Mouse (Mus musculus): ENCODE results near the gene Ksr2. TPM values are rescaled to one million over a fixed set of nuclear protein-coding genes. Genes with fewer than 3 reads are reported as not detected.

Ksr2 gene
- polyA plus RNA-seq, 1 experiment from 2014 or later, result 0.15 TPM

DNA sequence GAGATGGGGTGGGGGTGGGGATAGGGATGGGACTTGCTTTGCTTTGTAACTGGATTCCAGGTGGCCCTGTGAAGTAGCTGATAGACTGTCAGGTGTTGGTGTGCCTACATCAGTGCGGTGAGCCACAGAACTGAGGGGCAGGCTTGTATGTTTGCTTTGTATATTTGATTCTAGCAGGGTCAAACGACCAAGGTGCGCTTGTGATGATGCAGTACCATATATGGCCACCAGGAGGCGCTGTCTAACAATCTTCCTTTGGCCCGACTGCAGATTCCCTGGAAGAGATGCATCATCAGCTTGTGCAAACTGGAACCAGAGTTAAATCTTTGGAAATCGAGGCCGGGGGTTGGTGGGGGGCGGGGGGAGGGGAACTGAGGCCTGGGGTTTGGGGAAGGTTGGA is 102.8 kb downstream of the Ksr2 start:
- Histone ChIP-seq H3K9ac (no peak overlapping the region), H3K27ac (no peak overlapping the region), H3K4me2 (replicated peaks) (no peak overlapping the region), H3K4me1 (peaks cover 4% of the 10 kb centered on the region), H3K4me3 (no peak overlapping the region), H3K9me3 (no peaks in the 10 kb centered on the region), H3K36me3 (no peaks in the 10 kb centered on the region), H3K27me3 (peaks cover 3% of the 10 kb centered on the region; the same call in 1 of the 2 replicates)
- peak; percentile 5; the same call in 1 of the 2 replicates for ATAC-seq (ENCODE audit: low FRiP score, low read depth)
- 6% methylated on average over 8 of the region's 8 CpGs for WGBS

- no peak for ATAC-seq (ENCODE audit: low FRiP score, low read depth)
- no peak overlapping the region for H3K27ac ChIP-seq
- 26% methylated on average over 4 of the region's 4 CpGs for WGBS
Observed at GRCm38 (mm10) chr5:117519858-117520495, 106.2 kb downstream of the Ksr2 start.

DNA sequence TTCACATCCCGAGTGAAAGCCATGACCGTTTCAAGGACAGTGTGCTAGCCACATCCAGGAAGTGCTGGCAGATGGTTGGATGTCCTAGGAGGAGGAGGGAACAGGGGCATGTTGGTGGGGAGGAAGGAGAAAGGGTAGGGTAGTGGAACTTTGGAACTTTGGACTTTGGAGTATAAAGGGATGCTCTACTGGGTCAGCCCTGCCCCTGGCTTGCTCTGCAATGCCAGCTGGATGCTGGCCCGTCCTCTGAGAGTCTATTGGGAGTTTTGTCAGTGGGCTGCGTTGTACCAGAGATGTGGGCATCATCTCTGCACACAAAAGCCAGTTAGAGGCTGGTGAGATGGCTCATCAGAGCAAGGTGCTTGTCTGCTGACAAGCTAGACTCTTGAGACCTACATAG is 107.4 kb downstream of the Ksr2 start:
- peaks cover 3% of the 10 kb centered on the region; the same call in 1 of the 2 replicates for H3K27me3 ChIP-seq
- 73% methylated on average over 4 of the region's 4 CpGs for WGBS
- H3K4me1 ChIP-seq, result peaks cover 4% of the 10 kb centered on the region
- no peak overlapping the region for H3K9ac ChIP-seq
- H3K27ac ChIP-seq, result no peak overlapping the region
- no peaks in the 10 kb centered on the region for H3K36me3 ChIP-seq
- no peaks in the 10 kb centered on the region for H3K9me3 ChIP-seq
- no peak overlapping the region for H3K4me2 ChIP-seq (replicated peaks)
- ATAC-seq (ENCODE audit: low FRiP score, low read depth), result no peak
- no peak overlapping the region for H3K4me3 ChIP-seq

More at GRCm38 (mm10) chr5:117519858-117520495, 106.2 kb downstream of the Ksr2 start:
- no peaks in the 10 kb centered on the region for H3K36me3 ChIP-seq
- H3K27me3 ChIP-seq, result peaks cover 3% of the 10 kb centered on the region; the same call in 1 of the 2 replicates
- H3K4me3 ChIP-seq, result no peak overlapping the region
- peaks cover 4% of the 10 kb centered on the region for H3K4me1 ChIP-seq
- no peak overlapping the region for H3K4me2 ChIP-seq (replicated peaks)
- no peaks in the 10 kb centered on the region for H3K9me3 ChIP-seq
- no peak overlapping the region for H3K9ac ChIP-seq

DNA sequence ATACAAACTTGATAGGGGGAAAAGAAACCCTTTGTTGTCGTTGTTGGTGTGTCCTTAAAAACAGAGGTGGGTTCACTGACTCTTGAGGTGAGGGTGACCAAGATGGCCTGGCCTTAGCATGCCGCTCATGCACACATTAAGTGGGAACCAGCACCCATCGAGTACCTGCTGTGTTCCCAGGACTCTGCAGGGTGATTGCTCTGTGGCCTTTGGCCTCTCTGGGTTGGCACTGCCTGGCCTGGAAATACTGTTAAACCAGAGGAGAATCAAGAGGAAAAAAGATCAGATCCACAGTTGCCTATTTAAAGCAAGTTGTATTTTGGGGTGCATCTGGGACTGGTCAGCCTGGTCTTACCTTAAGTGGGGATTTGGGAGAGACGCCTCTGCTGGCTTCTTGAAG is 107.9 kb downstream of the Ksr2 start:
- H3K4me1 ChIP-seq, result peaks cover 4% of the 10 kb centered on the region
- no peak overlapping the region for H3K9ac ChIP-seq
- no peak overlapping the region for H3K27ac ChIP-seq
- WGBS, result 86% methylated on average over 4 of the region's 4 CpGs
- H3K4me3 ChIP-seq, result no peak overlapping the region
- no peak for ATAC-seq (ENCODE audit: low FRiP score, low read depth)
- no peak overlapping the region for H3K4me2 ChIP-seq (replicated peaks)
- no peaks in the 10 kb centered on the region for H3K36me3 ChIP-seq
- H3K27me3 ChIP-seq, result peaks cover 3% of the 10 kb centered on the region; the same call in 1 of the 2 replicates
- H3K9me3 ChIP-seq, result no peaks in the 10 kb centered on the region

DNA sequence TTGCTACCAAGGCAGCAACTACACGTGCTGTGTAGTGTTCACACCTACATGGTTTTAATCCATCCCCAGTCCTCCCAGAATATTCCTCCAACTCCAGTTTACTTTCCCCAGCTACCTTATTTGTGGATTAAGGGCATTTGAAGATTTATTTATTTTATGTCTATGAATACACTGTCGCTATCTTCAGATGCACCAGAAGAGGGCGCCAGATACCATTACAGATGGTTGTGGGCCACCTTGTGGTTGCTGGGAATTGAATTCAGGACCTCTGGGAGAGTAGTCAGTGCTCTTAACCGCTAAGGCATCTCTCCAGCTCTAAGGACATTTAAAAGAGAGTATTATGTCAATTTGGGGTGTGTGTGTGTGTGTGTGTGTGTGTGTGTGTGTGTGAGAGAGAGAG is 108.7 kb downstream of the Ksr2 start:
- ATAC-seq (ENCODE audit: low FRiP score, low read depth), result no peak
- no peak overlapping the region for H3K4me3 ChIP-seq
- no peaks in the 10 kb centered on the region for H3K36me3 ChIP-seq
- H3K4me1 ChIP-seq, result peaks cover 4% of the 10 kb centered on the region
- peaks cover 3% of the 10 kb centered on the region; the same call in 1 of the 2 replicates for H3K27me3 ChIP-seq
- no peak overlapping the region for H3K9ac ChIP-seq
- H3K4me2 ChIP-seq (replicated peaks), result no peak overlapping the region
- WGBS, result 68% methylated on average over 4 of the region's 4 CpGs
- no peaks in the 10 kb centered on the region for H3K9me3 ChIP-seq
- no peak overlapping the region for H3K27ac ChIP-seq

DNA sequence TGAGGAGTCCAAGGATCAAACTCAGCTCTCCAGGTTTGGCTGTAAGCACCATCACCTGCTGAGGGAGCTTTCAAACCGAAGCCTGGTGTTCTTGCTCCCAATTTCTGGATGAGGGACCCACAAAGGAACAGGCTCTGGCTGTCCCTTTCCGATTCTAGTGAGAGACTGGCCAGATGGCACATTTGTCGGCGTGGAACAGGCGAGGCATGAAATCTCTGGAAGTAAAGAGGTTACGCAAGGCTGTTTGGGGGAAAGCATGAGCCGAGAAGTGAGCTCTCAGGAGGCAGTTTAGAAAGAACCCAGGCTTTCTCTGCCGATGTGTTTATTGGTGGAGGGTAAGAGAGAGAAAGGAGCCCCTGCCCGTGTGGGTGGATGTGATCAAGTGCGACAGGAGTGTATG is 109.2 kb downstream of the Ksr2 start:
- H3K4me1 ChIP-seq, result peaks cover 4% of the 10 kb centered on the region
- no peak overlapping the region for H3K4me2 ChIP-seq (replicated peaks)
- 85% methylated on average over 10 of the region's 10 CpGs for WGBS

DNA sequence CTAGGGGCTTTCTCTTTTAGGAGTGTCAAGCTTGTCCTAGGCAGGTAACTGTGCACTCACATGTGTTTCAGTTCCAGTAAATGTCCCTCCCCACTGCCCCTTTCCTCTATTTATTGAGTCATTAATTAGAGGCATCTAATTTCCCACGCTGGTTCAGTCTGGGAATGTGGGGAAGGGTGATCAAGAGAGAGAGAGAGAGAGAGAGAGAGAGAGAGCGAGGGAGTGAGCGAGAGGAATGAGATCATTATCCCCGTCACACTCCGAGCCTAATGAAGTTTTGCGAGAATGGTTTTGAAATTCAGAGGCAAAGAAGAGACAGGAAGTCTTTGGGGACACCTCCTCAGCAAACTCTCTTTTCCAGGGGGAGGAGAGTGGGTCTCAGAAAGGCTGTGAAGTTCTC is 117.2 kb downstream of the Ksr2 start:
- H3K4me1 ChIP-seq, result peaks cover 23% of the 10 kb centered on the region
- no peak overlapping the region for H3K4me2 ChIP-seq (replicated peaks)
- H3K27ac ChIP-seq, result no peak overlapping the region
- no peaks in the 10 kb centered on the region for H3K9me3 ChIP-seq
- H3K9ac ChIP-seq, result no peak overlapping the region
- no peaks in the 10 kb centered on the region for H3K36me3 ChIP-seq
- peaks cover 31% of the 10 kb centered on the region for H3K27me3 ChIP-seq
- 19% methylated on average over 6 of the region's 6 CpGs for WGBS
- ATAC-seq (ENCODE audit: low FRiP score, low read depth), result no peak
- H3K4me3 ChIP-seq, result no peak overlapping the region

More for the DNA sequence above, 109.2 kb downstream of the Ksr2 start:
- no peaks in the 10 kb centered on the region for H3K36me3 ChIP-seq
- H3K4me3 ChIP-seq, result no peak overlapping the region
- no peak for ATAC-seq (ENCODE audit: low FRiP score, low read depth)
- H3K27ac ChIP-seq, result no peak overlapping the region
- no peaks in the 10 kb centered on the region; the same call in 1 of the 2 replicates for H3K27me3 ChIP-seq
- no peaks in the 10 kb centered on the region for H3K9me3 ChIP-seq
- no peak overlapping the region for H3K9ac ChIP-seq

GRCm38 (mm10) chr5:117539221-117539620 is 125.4 kb downstream of the Ksr2 start:
- Histone ChIP-seq H3K27me3 (peaks cover 15% of the 10 kb centered on the region), H3K4me2 (replicated peaks) (no peak overlapping the region), H3K36me3 (no peaks in the 10 kb centered on the region), H3K9ac (no peak overlapping the region), H3K9me3 (no peaks in the 10 kb centered on the region; the same call in 1 of the 2 replicates), H3K4me1 (peaks cover 12% of the 10 kb centered on the region), H3K27ac (no peak overlapping the region), H3K4me3 (no peak overlapping the region)
- 91% methylated on average over 3 of the region's 3 CpGs for WGBS
- ATAC-seq (ENCODE audit: low FRiP score, low read depth), result no peak

DNA sequence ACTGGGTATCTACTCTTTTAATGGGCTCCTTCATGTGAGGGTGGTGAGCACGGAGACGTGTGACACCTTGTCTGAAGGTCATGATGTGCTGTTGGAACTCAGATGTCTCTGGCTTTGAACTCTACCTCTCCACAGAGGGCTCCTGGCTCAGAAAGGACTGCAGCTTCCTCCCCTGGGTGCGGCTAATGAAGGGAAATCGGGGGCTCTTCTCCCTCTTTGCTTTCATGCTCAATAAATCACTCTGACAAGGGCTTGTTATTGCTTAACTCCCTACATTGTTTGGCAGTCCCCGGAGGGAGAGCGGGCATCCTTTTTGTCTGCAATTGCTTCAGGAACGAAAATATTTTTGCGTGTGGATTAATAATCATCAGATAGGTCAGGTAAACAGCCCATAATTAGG is 127.9 kb downstream of the Ksr2 start:
- Histone ChIP-seq H3K27ac (no peak overlapping the region), H3K4me2 (replicated peaks) (no peak overlapping the region), H3K36me3 (no peaks in the 10 kb centered on the region), H3K4me1 (0 out of 2 replicates have a peak, but pooled peaks cover 6% of the 10 kb centered on the region), H3K9ac (no peak overlapping the region), H3K9me3 (no peaks in the 10 kb centered on the region; the same call in 1 of the 2 replicates), H3K27me3 (no peaks in the 10 kb centered on the region), H3K4me3 (no peak overlapping the region)
- ATAC-seq (ENCODE audit: low FRiP score, low read depth), result no peak
- 40% methylated on average over 8 of the region's 8 CpGs for WGBS

- Histone ChIP-seq H3K4me2 (replicated peaks) (no peak overlapping the region), H3K9ac (no peak overlapping the region), H3K36me3 (no peaks in the 10 kb centered on the region), H3K27me3 (no peaks in the 10 kb centered on the region), H3K4me3 (no peak overlapping the region), H3K9me3 (no peaks in the 10 kb centered on the region; the same call in 1 of the 2 replicates), H3K4me1 (peaks cover 10% of the 10 kb centered on the region), H3K27ac (no peak overlapping the region)
- ATAC-seq (ENCODE audit: low FRiP score, low read depth), result peak; percentile 28; the same call in 1 of the 2 replicates
- WGBS, result 71% methylated on average over 25 of the region's 25 CpGs
Observed at GRCm38 (mm10) chr5:117546694-117547268, 133.0 kb downstream of the Ksr2 start.

- Histone ChIP-seq H3K27me3 (no peaks in the 10 kb centered on the region), H3K9me3 (no peaks in the 10 kb centered on the region), H3K9ac (no peak overlapping the region), H3K36me3 (no peaks in the 10 kb centered on the region), H3K4me1 (peaks cover 10% of the 10 kb centered on the region), H3K4me3 (no peak overlapping the region), H3K4me2 (replicated peaks) (no peak overlapping the region), H3K27ac (peak overlapping the region; percentile 44; the same call in 1 of the 2 replicates)
- WGBS, result 24% methylated on average over 9 of the region's 9 CpGs
- peak; percentile 52; the same call in 1 of the 2 replicates for ATAC-seq (ENCODE audit: low FRiP score, low read depth)
Observed at GRCm38 (mm10) chr5:117550992-117551391, 137.2 kb downstream of the Ksr2 start.

GRCm38 (mm10) chr5:117552096-117552495 is 138.3 kb downstream of the Ksr2 start:
- no peaks in the 10 kb centered on the region for H3K36me3 ChIP-seq
- WGBS, result 91% methylated on average over 8 of the region's 8 CpGs
- H3K4me2 ChIP-seq (replicated peaks), result no peak overlapping the region
- no peaks in the 10 kb centered on the region for H3K27me3 ChIP-seq
- H3K4me3 ChIP-seq, result no peak overlapping the region
- H3K9me3 ChIP-seq, result no peaks in the 10 kb centered on the region
- no peak overlapping the region for H3K9ac ChIP-seq
- H3K4me1 ChIP-seq, result peaks cover 10% of the 10 kb centered on the region
- ATAC-seq (ENCODE audit: low FRiP score, low read depth), result no peak
- H3K27ac ChIP-seq, result no peak overlapping the region
